Mouse (Mus musculus) lung, embryonic 14.5 days (tissue): Measurements from ENCODE around the gene Tmem171. TPM values are rescaled to one million over a fixed set of nuclear protein-coding genes. Genes with fewer than 3 reads are reported as not detected.

Experiments
- ATAC-seq: fragments of 200-750 bp; cut with Nextera tagmentation; 2 replicates; pipeline ENCODE4 v1.8.0; 2017; ENCODE audit warnings: mild to moderate bottlenecking, moderate TSS enrichment, moderate library complexity; ENCODE audit not compliant: insufficient read depth
- DNase-seq: peaks from one replicate; pipeline ENCODE4 v3.0.0-alpha.2; 2015
- H3K27ac ChIP-seq: fragments of 300-500 bp; sonication (generic); 2 replicates; pipeline ENCODE4 v1.5.1; 2014; ENCODE audit warnings: low read depth, mild to moderate bottlenecking, moderate library complexity
- H3K27me3 ChIP-seq: fragments of 300-500 bp; sonication (generic); 2 replicates; pipeline ENCODE4 v1.6.1; 2014; ENCODE audit warnings: low read length, control low read depth; ENCODE audit not compliant: insufficient read depth
- H3K36me3 ChIP-seq: fragments of 300-500 bp; sonication (generic); 2 replicates; pipeline ENCODE4 v1.6.1; 2014; ENCODE audit warnings: control low read depth; ENCODE audit not compliant: insufficient read depth
- H3K4me1 ChIP-seq: fragments of 300-500 bp; sonication (generic); 2 replicates; pipeline ENCODE4 v1.6.1; 2014; ENCODE audit warnings: antibody characterized with exemption, control low read depth; ENCODE audit not compliant: insufficient read depth
- H3K4me2 ChIP-seq: fragments of 300-500 bp; sonication (generic); 2 replicates; pipeline ENCODE4 v1.6.1; 2014; ENCODE audit warnings: mild to moderate bottlenecking
- H3K4me3 ChIP-seq: fragments of 300-500 bp; sonication (generic); 2 replicates; pipeline ENCODE4 v1.5.1; 2014; ENCODE audit warnings: low read depth, low read length
- H3K9ac ChIP-seq: fragments of 300-500 bp; sonication (generic); 2 replicates; pipeline ENCODE4 v1.6.1; 2014
- H3K9me3 ChIP-seq: fragments of 300-500 bp; sonication (generic); 2 replicates; pipeline ENCODE4 v1.6.1; 2016; ENCODE audit warnings: low read depth, low read length, control low read depth
- CTCF ChIP-seq: IDR thresholded peaks from 2 replicates; pipeline ENCODE4 v1.5.1; 2016; ENCODE audit warnings: antibody characterized with exemption, low read depth
- WGBS: fragments of 180-500 bp; shearing (Covaris S2); extraction: QIAGEN DNeasy Blood & Tissue Kit; methylation state at CpG from one replicate; pipeline ENCODE4 v1.1.7; 2014; 5-methylcytosine and 5-hydroxymethylcytosine counted together
- polyA plus RNA-seq: library from polyadenylated mRNA; unstranded; fragments of >200 nt; fragmentation: Nextera tagmentation; extraction: Ambion mirVana; gene quantifications from 2 replicates; pipeline ENCODE4 v1.2.1, GENCODE M21; 2014

The Tmem171 gene
- 13.9 and 15.4 TPM in 2 replicates for polyA plus RNA-seq

DNA sequence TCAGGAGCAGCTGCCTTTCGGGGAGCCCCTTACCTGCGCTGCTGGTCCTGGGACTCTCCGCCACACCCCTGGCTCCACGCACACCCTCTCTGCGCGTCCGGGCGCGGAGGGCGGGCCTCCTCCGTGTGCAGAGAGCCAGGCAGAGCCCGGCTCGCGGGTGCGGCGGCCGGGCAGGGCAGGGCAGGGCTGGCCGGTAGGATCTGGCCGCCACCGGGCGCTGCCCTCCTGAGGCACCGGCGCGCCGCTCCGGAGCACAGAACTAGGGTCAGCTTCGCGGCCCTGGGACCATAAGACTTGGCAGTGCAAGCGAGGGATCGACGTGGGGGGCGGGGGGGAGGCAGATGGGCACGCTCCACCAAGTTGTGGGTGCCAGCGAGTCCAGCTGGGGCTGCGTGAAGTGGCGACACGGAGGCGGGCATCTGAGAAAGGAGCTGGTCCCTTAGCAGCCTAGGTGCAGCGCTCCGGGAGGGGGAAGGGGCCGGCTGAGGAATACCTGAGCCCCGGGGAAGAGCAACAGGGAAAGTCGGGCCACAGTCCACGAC is at the start of gene Tmem171:
Gene Tmem171 (minus strand): TSS at position 62 of the 542 bp plus-strand sequence.
- ATAC-seq (peak; percentile 30; the same call in 1 of the 2 replicates), DNase-seq (peak; percentile 24)
- no peak for TF ChIP-seq CTCF
- peak within 1 kb of the TSS; percentile 59 for H3K9ac ChIP-seq
- H3K27ac ChIP-seq, result peak within 1 kb of the TSS; percentile 63
- WGBS, result 4% methylated on average over 44 of the region's 44 CpGs
- H3K4me2 ChIP-seq, result peak within 1 kb of the TSS; percentile 73
- no peaks in the 10 kb centered on the region for H3K4me1 ChIP-seq
- peaks cover 15% of the 10 kb centered on the region for H3K27me3 ChIP-seq
- peak within 1 kb of the TSS; percentile 47 for H3K4me3 ChIP-seq
- no peaks in the 10 kb centered on the region for H3K36me3 ChIP-seq
- H3K9me3 ChIP-seq, result no peaks in the 10 kb centered on the region

GRCm38 (mm10) chr13:98743829-98744228 is 49.2 kb upstream of the Tmem171 start:
- DNase-seq (no peak), ATAC-seq (no peak)
- no peaks in the 10 kb centered on the region for H3K9me3 ChIP-seq
- peaks cover 63% of the 10 kb centered on the region for H3K36me3 ChIP-seq
- TF ChIP-seq CTCF, result no peak
- no peak overlapping the region for H3K4me2 ChIP-seq
- H3K27ac ChIP-seq, result no peak overlapping the region
- H3K4me3 ChIP-seq, result no peak overlapping the region
- no peak overlapping the region for H3K9ac ChIP-seq
- H3K27me3 ChIP-seq, result no peaks in the 10 kb centered on the region
- H3K4me1 ChIP-seq, result no peaks in the 10 kb centered on the region

DNA sequence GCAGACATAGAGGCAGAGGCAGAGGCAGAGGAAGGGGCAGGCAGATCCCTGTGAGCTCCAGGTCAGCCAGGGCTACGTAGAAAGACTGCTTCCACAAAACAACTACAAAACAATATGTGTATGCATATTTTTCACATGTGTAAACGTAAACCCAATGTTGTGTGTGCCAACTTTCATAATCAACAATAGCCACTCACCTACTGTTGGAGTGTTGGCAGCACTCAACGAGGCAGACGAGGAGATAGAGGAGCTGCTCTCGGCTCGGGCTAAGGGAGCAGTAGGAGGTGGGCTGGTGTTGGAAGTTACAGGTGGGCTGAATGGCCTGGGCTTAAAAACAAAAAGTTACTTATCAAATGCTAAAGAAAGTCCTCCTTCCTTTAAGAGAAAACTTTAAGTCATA is 48.6 kb upstream of the Tmem171 start:
- H3K9me3 ChIP-seq, result no peaks in the 10 kb centered on the region
- H3K27me3 ChIP-seq, result no peaks in the 10 kb centered on the region
- no peak for TF ChIP-seq CTCF
- 84% methylated on average over 6 of the region's 6 CpGs for WGBS
- H3K9ac ChIP-seq, result no peak overlapping the region
- DNase-seq (no peak), ATAC-seq (no peak)
- no peaks in the 10 kb centered on the region for H3K4me1 ChIP-seq
- no peak overlapping the region for H3K4me3 ChIP-seq
- H3K4me2 ChIP-seq, result no peak overlapping the region
- no peak overlapping the region for H3K27ac ChIP-seq
- H3K36me3 ChIP-seq, result peaks cover 65% of the 10 kb centered on the region

GRCm38 (mm10) chr13:98738213-98738612 is 43.6 kb upstream of the Tmem171 start:
- no peaks in the 10 kb centered on the region for H3K9me3 ChIP-seq
- ATAC-seq, result no peak
- H3K36me3 ChIP-seq, result peaks cover 50% of the 10 kb centered on the region
- 84% methylated on average over 2 of the region's 2 CpGs for WGBS
- H3K4me1 ChIP-seq, result no peaks in the 10 kb centered on the region
- no peak overlapping the region for H3K9ac ChIP-seq
- no peak overlapping the region for H3K27ac ChIP-seq
- DNase-seq, result no peak
- H3K27me3 ChIP-seq, result no peaks in the 10 kb centered on the region
- no peak overlapping the region for H3K4me2 ChIP-seq
- no peak for TF ChIP-seq CTCF
- no peak overlapping the region for H3K4me3 ChIP-seq

DNA sequence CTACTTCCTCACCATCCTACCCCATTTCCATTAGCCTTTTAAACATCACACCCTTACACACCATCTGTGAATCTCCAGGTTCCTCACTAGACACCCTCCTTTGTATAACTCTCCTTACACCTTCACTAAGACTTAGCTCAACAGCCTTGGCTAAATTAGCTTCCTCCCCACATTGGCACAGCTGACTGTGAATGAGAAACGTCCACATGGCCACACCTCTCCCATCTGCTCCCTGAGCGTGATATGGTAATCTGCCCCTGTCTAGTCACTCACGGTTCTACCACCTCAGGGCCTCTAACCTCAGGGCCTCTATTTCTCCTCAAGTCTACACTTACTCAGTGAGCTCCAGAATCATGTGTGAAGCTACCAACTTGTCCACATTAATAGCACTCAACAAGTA is 38.7 kb upstream of the Tmem171 start:
- no peak overlapping the region for H3K27ac ChIP-seq
- no peaks in the 10 kb centered on the region for H3K27me3 ChIP-seq
- DNase-seq (no peak), ATAC-seq (no peak)
- no peaks in the 10 kb centered on the region for H3K9me3 ChIP-seq
- no peak for TF ChIP-seq CTCF
- WGBS, result 54% methylated on average over 3 of the region's 3 CpGs
- H3K4me1 ChIP-seq, result no peaks in the 10 kb centered on the region
- H3K9ac ChIP-seq, result no peak overlapping the region
- H3K36me3 ChIP-seq, result peaks cover 63% of the 10 kb centered on the region
- no peak overlapping the region for H3K4me2 ChIP-seq
- no peak overlapping the region for H3K4me3 ChIP-seq

- WGBS, result 48% methylated on average over 1 of the region's 1 CpGs
- H3K27ac ChIP-seq, result no peak overlapping the region
- no peaks in the 10 kb centered on the region for H3K9me3 ChIP-seq
- peaks cover 82% of the 10 kb centered on the region for H3K36me3 ChIP-seq
- no peak overlapping the region for H3K4me3 ChIP-seq
- peak; percentile 53 for TF ChIP-seq CTCF
- no peaks in the 10 kb centered on the region for H3K27me3 ChIP-seq
- ATAC-seq, result no peak
- H3K4me1 ChIP-seq, result no peaks in the 10 kb centered on the region
- no peak overlapping the region for H3K4me2 ChIP-seq
- peak; percentile 79 for DNase-seq
- H3K9ac ChIP-seq, result no peak overlapping the region
These were observed 34.8 kb upstream of the Tmem171 start for GRCm38 (mm10) chr13:98729271-98730062.

- peaks cover 75% of the 10 kb centered on the region for H3K36me3 ChIP-seq
These were observed 31.9 kb upstream of the Tmem171 start for GRCm38 (mm10) chr13:98726494-98726893.

More at GRCm38 (mm10) chr13:98726494-98726893, 31.9 kb upstream of the Tmem171 start:
- Histone ChIP-seq H3K27ac (no peak overlapping the region), H3K9ac (no peak overlapping the region), H3K4me1 (no peaks in the 10 kb centered on the region), H3K9me3 (no peaks in the 10 kb centered on the region), H3K4me3 (no peak overlapping the region), H3K27me3 (no peaks in the 10 kb centered on the region), H3K4me2 (no peak overlapping the region)
- TF ChIP-seq CTCF, result peak; percentile 75
- DNase-seq (peak; percentile 69), ATAC-seq (no peak)
- WGBS, result 56% methylated on average over 4 of the region's 4 CpGs
